In genomic region chr6:87669894-87670588, GRCm38 (mm10) we compare ENCODE assay signal across 8 mouse cellular contexts. TPM values are rescaled to one million over a fixed set of nuclear protein-coding genes. Genes with fewer than 3 reads are reported as not detected.
DNase-seq lines count a peak whose midpoint lies in the region; ATAC-seq and TF ChIP-seq lines count a peak whose summit lies in the region.
"Had no signal": no experiment of that assay in that cellular context is flagged by ENCODE, and none has a peak within 500 bp of the region (broad histone marks: within the 10 kb centered on the region; RNA-seq: fewer than 3 reads in every experiment).

No protein-coding gene starts in this region.

- no peak overlapping the region; the same call in 1 of the 2 replicates for H3K4me2 ChIP-seq in lung, postnatal 0 days (replicated peaks; ENCODE audit: low read depth, low read length)

- no peak for TF ChIP-seq EP300 in lung, postnatal 0 days (IDR thresholded peaks at IDR 0.05)

- no peaks in the 10 kb centered on the region for H3K27me3 ChIP-seq in lung, postnatal 0 days (replicated peaks; ENCODE audit: insufficient read depth, low read length)
- H3K27me3 ChIP-seq: heart, embryonic 15.5 days had no signal

- no peak overlapping the region for H3K4me3 ChIP-seq in layer of hippocampus, adult 2 months
- no peak overlapping the region for H3K4me3 ChIP-seq in lung, postnatal 0 days (ENCODE audit: low read depth, low read length)

- TF ChIP-seq CTCF in layer of hippocampus, adult 2 months (conservative IDR thresholded peaks at IDR 0.05) = peak; percentile 83
- peak; percentile 73 for TF ChIP-seq CTCF in lung, postnatal 0 days (IDR thresholded peaks at IDR 0.05)

- no peak overlapping the region for H3K27ac ChIP-seq in layer of hippocampus, adult 2 months
- no peak overlapping the region for H3K27ac ChIP-seq in lung, postnatal 0 days (ENCODE audit: low read length)
- H3K27ac ChIP-seq: heart, embryonic 15.5 days had no signal

- H3K4me1 ChIP-seq in lung, postnatal 0 days (ENCODE audit: insufficient read depth, low read depth, low read length) = peaks cover 10% of the 10 kb centered on the region; the same call in 1 of the 2 replicates

- no peaks in the 10 kb centered on the region for H3K36me3 ChIP-seq in lung, postnatal 0 days (ENCODE audit: insufficient read depth, low read length)
- H3K36me3 ChIP-seq: heart, embryonic 15.5 days had no signal

- no peak for ATAC-seq in lung, postnatal 0 days

- no peaks in the 10 kb centered on the region for H3K9me3 ChIP-seq in lung, postnatal 0 days (ENCODE audit: low read length)

- peak; percentile 94 for DNase-seq in 3T3-L1 (ENCODE audit: low read depth, low spot score)
- peak; percentile 85 for DNase-seq in A20 (ENCODE audit: low read depth, low spot score)
- peak; percentile 87 for DNase-seq in c-Kit-positive CD71-positive TER-119-positive erythroid progenitor cells, embryonic 14.5 days (ENCODE audit: low spot score)
- peak; percentile 21 to 59 for DNase-seq in heart, adult 9 months (ENCODE audit: low spot score in 2 of 2)
- DNase-seq in layer of hippocampus, adult 2 months (ENCODE audit: low spot score in 2 of 2) = peak; percentile 38 to 69
- peak; percentile 78 for DNase-seq in lung, postnatal 0 days (ENCODE audit: low spot score)
- peak; percentile 56 for DNase-seq in retina, postnatal 7 days (ENCODE audit: low read depth, low spot score)

- H3K9ac ChIP-seq in lung, postnatal 0 days (replicated peaks; ENCODE audit: low read depth) = no peak overlapping the region

- whole genome bisulfite sequencing in lung, postnatal 0 days = 40% methylated on average over 7 of the region's 7 CpGs

RNA-seq across cellular contexts. Expression of gene Aplf, which starts 2.0 kb away (rescaled TPM):
- total RNA-seq in layer of hippocampus, adult 2 months (2021) = 1 to 10 TPM; 6.9 to 7.9 TPM
- 8.7 and 10.0 TPM in 2 replicates for polyA plus RNA-seq in lung, postnatal 0 days (2015; fragmentation: Nextera tagmentation; extraction: Ambion mirVana)

Comparison
In these comparisons a context has a peak if more than half of its experiments do, and no peak if none do; other contexts are left out.
1. DNase-seq: peak in every context shown above with its lines; median percentile 94 in 3T3-L1; 87 in c-Kit-positive CD71-positive TER-119-positive erythroid progenitor cells, embryonic 14.5 days; 85 in A20; 78 in lung, postnatal 0 days; 56 in retina, postnatal 7 days; 54 in layer of hippocampus, adult 2 months; 40 in heart, adult 9 months.